Mouse (Mus musculus): Measurements from ENCODE around the gene Doc2g.
"Not testable (repeated sequence)": the region's sequence is repeated elsewhere in the genome, so short reads cannot be mapped to it uniquely, and the experiment has no call there.

Gene Doc2g

DNA sequence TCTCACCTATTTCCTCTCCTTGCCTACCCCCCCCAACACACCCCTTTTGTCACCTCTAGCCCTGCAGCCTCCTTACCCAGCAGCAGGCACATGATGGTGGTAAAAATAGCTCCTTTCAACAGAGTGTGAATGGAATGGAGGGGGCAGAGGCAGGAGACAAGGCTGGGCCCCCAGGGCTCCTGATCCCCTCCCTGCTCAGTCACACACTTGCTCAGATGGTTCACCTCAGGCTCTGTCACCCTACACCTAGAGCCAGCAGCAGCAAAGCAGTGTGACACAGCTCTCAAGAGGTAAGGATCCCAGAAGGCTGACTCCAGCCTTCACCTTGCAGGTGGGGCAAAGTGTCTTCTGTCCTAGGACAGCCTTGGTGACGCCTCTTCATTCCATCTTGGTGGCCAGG, at the start of gene Doc2g:
TSS of gene Doc2g (plus strand) at position 202 of the 400 bp plus-strand sequence.
- no peak for DNase-seq (ENCODE audit: low spot score in 2 of 2)

- DNase-seq (ENCODE audit: low spot score in 2 of 2) = no peak
These were observed 48.1 kb upstream of the Doc2g start for GRCm38 (mm10) chr19:3955033-3955432.

DNA sequence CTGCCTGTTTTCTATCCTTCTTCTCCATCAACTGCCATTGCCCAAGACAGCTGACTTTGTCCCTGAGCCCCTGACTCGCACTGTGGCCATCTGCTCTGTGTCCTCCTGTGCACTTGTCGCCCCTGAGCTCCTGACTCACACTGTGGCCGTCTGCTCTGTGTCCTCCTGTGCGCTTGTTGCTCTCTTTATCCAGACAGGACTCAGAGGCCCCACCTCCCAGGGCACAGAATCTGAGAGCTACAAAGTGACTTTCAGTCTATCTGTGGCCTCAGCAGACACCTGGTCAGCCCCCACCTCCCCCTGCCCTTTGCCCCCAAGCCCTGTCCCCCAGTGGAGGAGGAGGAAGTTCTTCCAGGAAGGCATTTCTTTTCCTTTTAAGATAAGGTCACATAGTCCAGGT, 47.3 kb upstream of the Doc2g start:
- DNase-seq (ENCODE audit: low spot score in 2 of 2) = no peak

DNA sequence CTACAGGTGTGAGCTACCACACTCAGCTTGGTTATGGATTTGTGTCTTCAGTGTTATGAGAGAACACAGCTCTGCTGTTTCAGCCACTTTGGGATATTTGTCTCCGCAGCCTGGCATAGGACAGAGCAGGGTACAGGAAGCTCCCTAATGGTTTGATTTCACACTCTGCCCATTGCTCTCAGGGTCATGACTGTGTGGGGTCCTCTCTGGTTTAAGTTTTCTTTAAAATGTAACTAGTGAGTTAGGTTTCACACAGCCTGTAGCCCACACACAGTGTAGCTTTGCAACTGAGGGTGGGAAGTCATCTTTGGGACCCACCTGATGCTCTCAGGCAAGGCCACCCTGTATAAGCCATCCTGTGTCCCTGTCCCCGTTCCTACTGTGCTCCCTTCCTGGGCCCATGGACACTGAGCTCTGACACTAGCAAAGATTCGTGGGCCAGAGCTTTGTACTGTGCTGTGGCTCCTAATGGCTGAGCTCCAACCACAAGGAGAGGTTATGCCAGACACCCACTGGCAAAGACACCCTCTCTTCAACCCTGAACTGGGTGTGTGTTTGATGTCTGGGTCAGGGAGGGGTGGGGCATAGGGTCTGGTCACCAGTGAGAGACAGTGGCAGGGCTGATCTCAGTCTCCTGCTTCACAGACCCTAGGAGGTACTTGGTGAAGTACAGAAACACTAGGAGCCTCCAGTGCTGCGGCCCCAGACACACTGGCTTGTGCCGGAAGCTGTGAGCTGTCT, 45.6 kb upstream of the Doc2g start:
- DNase-seq (ENCODE audit: low spot score in 2 of 2) = not testable (repeated sequence)

- no peak for DNase-seq (ENCODE audit: low spot score in 2 of 2)
These were observed 44.6 kb upstream of the Doc2g start, which contains the start of gene Aldh3b3 for GRCm38 (mm10) chr19:3958470-3958869. Aldh3b3 (plus strand) TSS chr19:3958645.

DNA sequence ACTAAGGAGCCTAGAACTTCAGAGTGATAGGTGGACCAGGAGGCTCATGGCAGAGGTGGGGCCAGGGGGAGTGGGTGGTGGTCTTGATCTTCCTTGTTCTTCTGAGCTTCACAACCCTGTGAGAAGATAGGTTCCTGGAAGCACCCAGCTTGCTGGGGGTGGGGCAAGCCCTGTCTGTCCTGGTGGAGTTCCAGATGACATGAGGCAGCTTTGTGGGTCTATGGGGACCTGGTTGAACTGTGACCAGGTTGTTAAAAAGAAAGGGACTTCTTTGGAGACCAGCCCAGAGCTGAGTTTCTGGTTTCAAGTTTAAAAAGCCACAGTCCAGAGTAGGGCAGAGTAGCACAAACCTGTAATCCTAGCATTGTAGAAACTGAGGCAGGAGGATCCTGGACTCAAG, 44.1 kb upstream of the Doc2g start:
- no peak for DNase-seq (ENCODE audit: low spot score in 2 of 2)

DNA sequence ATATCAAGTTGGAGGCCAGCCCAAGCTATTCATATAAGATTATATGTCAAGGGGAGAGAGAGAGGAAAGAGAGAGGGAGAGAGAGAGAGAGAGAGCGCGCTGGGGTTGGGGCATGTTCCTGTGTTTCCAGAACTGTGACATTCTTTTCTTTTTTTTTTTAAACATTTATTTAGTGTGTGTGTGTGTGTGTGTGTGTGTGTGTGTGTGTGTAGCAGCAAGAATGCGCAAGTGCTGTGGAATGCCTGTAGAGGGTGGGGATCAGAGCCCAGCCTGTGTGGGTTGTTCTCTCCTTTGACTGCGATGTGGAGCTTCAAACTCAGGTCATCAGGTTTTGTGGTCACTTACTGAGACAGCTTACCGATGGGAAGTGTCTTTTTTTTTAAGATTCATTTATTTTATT, 42.9 kb upstream of the Doc2g start:
- no peak for DNase-seq (ENCODE audit: low spot score in 2 of 2)

GRCm38 (mm10) chr19:3961805-3962204, 41.3 kb upstream of the Doc2g start:
- DNase-seq (ENCODE audit: low spot score in 2 of 2) = not testable (repeated sequence)

GRCm38 (mm10) chr19:3962469-3962868, 40.6 kb upstream of the Doc2g start:
- DNase-seq (ENCODE audit: low spot score in 2 of 2) = no peak

DNA sequence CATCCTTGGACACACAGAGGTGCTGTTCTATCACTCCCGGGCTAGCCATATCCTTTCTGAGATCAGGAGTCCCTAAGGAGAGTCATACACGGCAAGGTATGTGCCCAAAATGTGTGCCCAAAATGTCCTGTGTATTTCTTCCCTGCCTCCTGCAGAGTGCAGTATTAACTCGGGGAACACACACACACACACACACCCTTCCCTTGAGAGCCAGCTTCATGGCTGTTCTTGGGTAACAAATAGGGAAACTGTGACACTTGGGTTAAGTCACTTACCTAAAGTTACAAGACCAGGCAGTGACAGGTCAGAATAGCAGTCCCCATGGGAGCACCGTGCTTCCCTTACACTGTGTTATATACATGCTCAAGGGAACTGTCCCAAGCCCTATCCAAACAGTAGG, 39.1 kb upstream of the Doc2g start:
- no peak for DNase-seq (ENCODE audit: low spot score in 2 of 2)

DNA sequence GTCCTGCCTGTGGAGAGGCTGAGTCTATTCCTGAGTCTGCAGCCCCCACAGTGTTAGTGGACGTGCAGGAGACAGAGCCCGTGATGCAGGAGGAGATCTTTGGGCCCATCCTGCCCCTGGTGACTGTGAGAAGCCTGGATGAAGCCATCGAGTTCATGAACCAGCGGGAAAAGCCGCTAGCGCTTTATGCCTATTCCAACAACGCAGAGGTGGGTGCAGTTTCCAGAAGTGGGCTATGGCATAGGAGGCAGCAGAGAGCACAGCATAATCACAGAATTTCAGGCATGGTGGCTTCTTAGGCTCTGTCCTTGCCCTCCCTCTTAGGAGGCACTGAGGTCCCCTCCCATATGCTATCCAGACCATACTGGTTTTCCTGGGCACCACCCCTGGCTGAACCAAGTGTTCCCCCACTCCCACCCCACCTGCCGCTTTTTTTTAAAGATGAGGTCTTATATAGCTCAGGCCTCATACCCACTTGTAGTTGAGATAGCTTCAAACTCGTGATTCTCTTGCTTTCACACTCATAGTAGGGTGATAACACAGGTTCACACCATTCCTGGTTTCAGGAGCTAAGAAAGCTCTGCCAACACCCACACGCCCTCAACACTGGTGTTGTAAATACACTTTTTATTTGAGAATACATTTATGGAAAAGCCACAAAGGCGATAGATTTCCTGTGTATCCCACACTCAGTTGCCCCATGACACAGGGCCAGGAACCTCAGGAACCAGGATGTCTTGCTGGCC, 36.6 kb upstream of the Doc2g start:
- no peak for DNase-seq (ENCODE audit: low spot score in 2 of 2)

GRCm38 (mm10) chr19:3967258-3967657, 35.9 kb upstream of the Doc2g start:
- DNase-seq (ENCODE audit: low spot score in 2 of 2) = no peak

- DNase-seq (ENCODE audit: low spot score in 2 of 2) = no peak
These were observed 30.9 kb upstream of the Doc2g start, which contains the start of gene Aldh3b2 for GRCm38 (mm10) chr19:3972229-3972628. Aldh3b2 (plus strand) TSS chr19:3972328.

GRCm38 (mm10) chr19:3974608-3975007, 28.5 kb upstream of the Doc2g start:
- not testable (repeated sequence) for DNase-seq (ENCODE audit: low spot score in 2 of 2)

DNA sequence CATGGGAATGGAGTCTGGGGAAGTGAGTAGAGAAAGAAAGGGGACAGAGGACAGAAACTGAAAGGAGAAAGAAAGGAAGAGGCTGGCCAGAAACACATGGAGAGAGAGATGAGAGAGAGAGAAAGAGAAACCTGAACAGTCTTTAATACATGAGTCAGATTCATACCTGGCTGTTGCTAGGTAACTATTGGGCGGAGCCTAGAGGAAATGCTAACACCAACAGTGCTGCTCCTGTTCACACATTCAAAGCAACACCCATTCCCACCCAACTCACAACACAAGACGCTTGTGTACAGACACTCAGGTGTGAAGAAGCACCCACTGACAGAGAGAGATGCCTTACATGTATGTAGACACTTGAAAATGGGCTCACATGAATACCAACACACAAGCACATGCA, 27.2 kb upstream of the Doc2g start:
- no peak for DNase-seq (ENCODE audit: low spot score in 2 of 2)

- peak in 1 of 2 experiments; percentile 74 for DNase-seq (ENCODE audit: low spot score in 2 of 2)
These were observed 22.8 kb upstream of the Doc2g start for GRCm38 (mm10) chr19:3980309-3980708.

DNA sequence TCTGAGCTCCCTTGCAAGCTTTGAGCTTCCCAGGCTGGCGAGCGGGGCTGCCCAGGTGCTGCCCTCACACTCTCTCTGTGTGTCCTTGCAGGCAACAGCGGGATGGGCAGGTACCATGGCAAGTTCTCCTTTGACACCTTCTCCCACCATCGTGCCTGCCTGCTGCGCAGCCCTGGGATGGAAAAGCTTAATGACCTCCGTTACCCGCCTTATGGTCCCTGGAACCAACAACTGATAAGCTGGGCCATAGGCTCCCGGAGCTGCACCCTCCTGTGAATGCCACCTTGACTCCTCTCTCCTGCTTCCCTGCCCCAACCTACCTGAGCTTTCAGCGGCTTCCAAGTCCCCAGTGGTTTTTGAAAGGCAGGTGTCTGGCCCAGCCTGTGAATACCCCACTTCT, 22.2 kb upstream of the Doc2g start:
- DNase-seq (ENCODE audit: low spot score in 2 of 2) = no peak

DNA sequence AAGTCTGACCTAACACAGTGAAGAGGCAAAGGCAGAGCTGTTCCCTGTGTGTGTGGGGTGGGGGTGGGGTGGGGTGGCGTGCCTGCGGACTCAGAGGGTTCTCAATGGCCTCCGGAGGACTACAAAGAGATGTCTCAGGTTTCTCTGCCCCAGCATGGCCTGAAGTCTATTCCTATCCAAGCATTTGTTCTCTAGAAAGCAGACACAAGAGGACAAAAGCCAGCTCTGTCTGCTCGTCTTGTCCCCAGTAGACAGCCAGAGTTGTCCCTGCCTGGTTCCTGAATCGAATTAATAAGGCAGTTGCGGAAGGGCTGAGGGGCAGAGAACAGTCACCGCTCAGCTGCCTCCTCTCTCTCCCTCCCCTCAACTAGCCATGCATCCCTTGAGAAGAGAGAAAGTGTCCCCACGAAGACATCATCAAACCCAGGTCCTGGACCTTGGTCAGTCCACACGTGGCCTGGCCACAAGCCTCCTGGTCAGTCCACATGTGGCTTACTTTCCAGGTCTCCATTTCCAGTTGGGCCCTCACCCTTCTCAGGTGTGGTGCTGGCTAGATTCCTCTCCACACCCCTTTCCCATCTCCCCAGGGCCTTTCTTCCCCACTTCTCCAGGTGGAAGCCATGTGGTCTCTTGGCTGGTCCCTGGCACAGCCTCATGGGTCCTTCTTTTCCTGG, 19.4 kb upstream of the Doc2g start:
- DNase-seq (ENCODE audit: low spot score in 2 of 2) = no peak

DNA sequence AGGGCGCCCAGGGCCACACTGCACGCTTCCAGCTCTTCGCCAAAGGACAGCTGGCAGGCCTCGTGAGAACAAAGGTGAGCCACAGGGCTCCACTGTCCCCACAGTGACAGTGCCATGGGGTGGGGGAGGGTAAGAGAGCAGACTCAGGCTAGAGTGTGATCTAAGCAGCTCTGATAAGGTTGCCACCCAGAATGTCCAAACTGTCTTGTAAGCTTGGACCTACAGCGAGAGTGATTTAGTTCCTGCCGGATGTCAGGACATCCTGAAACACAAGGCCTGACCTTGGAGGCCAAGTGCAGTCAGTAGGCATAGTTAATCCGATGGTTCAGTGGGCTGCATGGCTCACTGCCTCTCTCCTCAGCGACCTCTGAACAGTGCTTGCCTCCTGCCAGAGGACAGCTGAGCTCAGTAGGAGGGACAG, 17.8 kb upstream of the Doc2g start:
- no peak for DNase-seq (ENCODE audit: low spot score in 2 of 2)

DNA sequence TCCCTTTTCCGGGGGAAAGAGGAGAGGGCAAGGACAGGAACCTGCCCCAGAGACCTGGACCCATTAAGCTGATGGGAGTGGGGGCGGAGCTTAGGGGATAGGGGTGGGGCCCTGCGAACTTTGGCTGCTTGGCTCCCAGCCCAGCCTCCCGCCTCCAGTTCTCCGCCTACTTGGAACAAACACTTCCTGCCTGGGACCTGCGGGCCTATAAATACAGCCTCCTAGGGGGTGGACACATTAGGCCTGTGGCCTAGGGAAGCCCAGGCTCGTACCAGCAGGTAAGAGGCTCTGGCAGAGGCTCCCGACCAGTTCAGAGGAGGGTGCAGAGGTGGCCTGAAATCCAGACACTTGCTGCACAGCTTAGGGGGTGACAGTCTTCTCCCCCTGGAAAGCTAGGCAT, 16.8 kb upstream of the Doc2g start, which contains the start of gene Acy3:
TSS of gene Acy3 (plus strand) at position 237 of the 400 bp plus-strand sequence.
- peak in 1 of 2 experiments; percentile 34 for DNase-seq (ENCODE audit: low spot score in 2 of 2)

DNA sequence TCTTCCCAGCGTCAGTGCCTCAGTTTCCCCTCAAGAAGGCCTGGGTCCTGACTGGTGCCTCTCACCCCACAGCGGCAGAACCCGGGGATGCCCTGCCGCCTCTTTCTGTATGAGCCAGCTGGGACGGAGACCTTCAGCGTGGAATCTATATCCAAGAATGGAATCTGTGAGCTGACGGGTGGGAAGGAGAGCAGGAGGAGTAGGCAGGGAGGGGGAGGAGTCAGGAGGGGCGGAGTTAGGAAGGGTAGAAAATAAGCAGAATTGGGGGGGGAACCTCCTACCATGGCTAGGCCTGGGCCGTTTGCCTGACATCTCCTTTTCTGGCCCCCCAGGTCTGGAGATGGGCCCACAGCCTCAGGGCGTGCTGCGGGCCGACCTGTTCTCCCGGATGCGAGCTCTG, 15.0 kb upstream of the Doc2g start:
- DNase-seq (ENCODE audit: low spot score in 2 of 2) = no peak

GRCm38 (mm10) chr19:3988750-3989149, 14.4 kb upstream of the Doc2g start:
- no peak for DNase-seq (ENCODE audit: low spot score in 2 of 2)
